Mouse (Mus musculus): ENCODE data around the gene Zcchc8.
"Not testable (repeated sequence)": the region's sequence is repeated elsewhere in the genome, so short reads cannot be mapped to it uniquely, and the experiment has no call there.

Gene Zcchc8

DNA sequence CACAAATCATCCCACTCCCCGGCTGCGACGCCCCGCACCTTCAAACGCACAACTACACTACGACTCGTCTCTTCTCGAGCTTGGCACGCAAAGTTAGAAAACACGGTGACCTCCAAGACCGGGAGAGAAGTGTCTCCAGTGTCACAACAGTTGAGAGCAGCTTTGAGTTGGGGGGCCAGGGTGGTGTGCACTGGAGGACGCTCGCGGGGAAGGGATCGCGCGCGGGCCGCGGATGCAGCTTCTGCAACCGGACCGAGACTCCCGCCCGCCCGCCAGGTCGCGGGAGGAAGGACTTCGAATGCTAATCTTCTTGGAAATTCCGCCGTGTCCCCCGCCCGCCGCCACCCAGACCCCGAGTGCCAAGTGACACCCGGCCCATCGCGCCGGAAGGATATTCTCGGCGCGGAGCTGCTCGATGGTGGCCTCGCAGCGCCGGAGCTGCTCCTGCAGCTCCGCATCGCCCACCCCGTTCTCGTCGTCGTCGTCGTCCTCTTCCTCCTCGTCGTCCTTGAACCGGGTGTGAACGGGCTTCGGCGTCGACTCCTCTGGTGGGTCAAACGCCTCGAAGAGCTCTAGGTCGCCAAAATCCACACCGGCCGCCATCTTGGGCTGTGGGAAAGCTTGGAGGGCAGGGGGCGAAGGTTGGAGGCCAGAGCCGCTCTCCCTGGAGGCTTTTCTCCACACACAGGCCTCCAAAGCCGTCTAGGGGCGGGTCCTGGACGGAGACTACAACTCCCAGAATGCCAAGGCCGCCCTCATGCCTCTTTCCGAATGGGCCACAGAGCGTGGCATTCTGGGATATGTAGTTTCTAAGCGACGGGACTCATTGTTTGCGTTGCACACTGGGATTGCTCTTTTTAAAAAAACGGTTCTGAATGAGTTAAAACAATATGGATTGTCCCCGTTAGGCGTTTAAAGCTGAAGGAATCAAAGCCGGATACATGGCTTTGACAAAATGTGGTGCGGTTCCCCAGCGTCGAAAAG is at the start of gene Zcchc8:
TSS of gene Zcchc8 (minus strand) at position 773 of the 984 bp plus-strand sequence.
- DNase-seq, result peak; percentile 93 to 96

DNA sequence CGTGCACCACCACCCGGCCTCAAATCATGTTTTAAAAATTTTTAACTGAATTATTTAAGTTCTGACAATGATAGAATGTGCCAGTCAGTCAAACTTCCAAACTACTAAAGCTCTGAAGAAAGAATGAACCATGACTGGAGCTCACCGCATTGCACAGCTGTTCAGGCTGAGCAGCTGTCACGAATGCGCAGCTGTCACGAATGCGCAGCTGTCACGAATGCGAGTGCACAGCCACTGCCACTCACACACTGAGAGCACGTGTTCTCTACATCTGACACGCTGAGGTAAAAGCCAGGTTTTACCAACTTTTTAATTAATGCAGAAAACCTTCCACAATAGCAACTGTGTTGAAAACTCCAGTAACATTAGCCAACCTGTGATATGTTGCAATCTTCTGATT is 45.6 kb upstream of the Zcchc8 start:
- not testable (repeated sequence) for DNase-seq

DNA sequence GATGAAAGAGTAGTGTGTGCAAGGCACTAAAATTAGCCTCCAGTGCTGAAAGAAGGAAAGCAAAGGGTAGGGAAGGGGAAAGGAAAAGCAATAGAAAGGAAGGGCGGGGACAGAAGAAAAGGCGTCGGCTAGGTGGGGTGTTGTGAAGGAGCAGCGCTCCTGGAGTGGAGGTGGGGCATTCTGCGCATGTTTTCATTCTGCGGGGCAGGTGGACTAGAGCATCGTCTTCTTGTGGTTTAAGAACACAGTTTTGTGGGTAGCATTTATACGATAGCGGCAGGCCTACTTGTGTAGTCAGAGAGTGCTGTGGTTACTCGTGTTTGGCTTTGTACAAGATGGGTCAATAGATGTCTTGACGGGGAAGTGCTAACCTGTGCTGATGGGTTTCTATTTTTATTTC is 44.6 kb upstream of the Zcchc8 start:
- no peak for DNase-seq

DNA sequence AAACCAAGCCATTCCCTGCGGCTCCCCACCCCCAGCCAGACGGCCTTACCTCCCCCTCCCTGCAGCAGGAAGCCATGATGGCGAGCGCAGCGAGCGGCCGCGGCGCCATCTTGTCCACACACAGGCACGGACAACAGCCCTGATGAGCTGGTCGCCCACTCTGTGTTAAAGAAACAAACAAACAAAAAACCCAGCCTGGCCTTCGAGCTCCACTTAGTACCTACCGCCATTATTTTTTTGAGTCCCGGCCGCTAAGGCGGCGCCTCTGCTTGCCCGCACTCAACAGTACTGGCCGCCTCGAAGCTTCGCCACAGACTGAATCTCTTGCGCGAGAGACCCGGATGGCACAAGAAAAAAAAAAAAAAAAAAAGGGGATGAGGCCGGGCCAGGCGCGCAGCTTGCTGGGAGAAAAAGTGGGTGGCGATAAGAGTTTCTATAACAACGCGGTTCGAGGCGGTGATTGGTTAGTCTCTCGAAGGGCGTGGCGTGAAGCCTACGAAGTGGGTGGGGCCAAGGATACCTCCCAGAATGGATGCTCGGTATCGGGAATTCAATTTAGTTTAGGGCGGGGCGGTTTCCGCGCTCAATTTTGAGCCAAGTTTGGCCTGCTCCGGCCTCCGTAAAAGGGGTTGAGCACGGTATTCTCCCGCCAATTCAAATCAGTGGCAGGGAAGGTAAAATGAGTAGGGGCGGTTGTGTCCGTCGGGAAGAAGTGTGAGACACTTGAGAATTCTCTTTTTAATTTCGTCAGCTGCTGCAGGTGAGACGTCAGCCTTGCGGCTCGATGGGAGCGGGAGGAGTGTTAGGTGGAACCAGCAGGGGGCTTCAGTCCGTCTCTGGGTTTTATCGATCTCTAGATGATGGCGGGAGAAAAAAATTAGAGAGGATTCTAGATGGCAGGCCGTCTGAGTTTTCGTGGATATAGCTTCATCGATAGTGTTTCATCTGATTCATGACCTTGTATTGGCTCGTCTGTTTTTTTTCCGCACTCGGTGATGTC is 28.5 kb upstream of the Zcchc8 start, which contains the start of the genes Rsrc2 and Kntc1:
TSS of gene Rsrc2 (minus strand) at position 350 of the 1,000 bp plus-strand sequence.
TSS of gene Kntc1 (plus strand) at position 652 of the 1,000 bp plus-strand sequence.
- peak; percentile 99 for DNase-seq

DNA sequence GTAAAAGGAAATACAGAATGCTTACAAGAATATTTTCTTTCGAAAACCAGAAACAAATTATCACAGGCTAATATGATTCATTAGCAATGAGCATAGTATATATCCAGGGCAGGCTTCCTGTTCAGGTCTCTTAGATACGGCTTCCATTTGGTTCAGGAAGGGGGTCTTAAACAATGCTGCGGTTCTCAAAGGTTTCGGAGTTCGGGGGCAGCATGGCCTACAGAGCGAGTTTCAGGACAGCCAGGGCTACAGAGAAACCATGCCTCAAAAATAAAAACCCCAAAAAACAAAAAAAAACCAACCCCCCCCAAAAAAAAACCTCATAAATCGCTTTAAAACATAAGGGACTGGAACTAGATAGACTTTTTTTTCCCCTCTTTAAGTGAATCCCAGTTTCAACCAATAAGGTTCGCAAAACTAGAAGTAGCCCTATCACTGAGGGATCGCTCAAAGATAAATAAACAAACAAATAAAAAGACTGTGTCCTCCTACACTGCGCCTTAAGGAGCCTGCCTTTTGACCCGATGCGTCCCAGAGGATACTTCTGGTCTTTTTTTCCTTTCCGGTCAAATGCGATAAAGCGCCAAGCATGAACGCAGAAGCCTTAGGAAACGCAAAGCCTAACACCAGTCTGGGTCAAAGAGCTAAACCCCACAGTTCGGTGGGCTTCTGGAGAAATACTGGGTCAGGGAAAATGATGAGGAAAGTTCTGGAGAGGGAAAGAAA is 27.6 kb upstream of the Zcchc8 start:
- no peak for DNase-seq

DNA sequence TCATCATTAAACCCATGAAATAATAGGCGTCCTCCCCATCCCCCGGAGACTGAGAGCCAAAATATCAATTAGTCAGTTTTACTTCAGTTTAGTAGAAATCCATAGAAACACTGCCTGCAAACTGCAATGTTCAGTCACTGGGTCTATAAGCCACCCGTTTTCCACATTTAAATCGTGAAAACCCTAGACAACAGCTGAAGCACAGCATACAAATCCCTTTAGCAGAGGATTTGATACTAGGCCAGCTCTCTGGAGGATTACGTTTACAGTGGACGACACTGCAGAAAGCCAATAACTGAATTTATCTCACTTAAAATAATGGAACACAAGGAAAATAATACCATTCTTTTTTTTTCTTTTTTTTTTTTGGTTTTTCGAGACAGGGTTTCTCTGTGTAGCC is 26.7 kb upstream of the Zcchc8 start:
- no peak for DNase-seq

DNA sequence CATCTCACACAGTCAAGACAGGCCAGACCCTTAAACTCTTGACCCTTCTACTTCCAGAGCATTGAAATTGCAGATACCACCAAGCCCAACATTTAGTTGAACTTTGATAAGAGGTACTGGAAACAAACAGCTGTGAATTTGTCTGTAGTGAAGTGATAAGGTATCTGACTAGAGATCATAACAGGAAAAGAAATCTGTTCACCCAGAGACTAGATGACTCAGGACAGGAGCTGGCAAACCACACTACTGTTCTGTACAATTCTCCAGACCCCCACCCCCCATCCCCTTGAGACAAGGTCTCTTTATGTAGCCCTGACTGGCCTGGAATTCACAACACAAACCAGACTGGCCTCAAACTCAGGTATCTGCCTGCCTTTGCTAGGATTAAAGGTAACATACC is 25.4 kb upstream of the Zcchc8 start:
- no peak for DNase-seq

DNA sequence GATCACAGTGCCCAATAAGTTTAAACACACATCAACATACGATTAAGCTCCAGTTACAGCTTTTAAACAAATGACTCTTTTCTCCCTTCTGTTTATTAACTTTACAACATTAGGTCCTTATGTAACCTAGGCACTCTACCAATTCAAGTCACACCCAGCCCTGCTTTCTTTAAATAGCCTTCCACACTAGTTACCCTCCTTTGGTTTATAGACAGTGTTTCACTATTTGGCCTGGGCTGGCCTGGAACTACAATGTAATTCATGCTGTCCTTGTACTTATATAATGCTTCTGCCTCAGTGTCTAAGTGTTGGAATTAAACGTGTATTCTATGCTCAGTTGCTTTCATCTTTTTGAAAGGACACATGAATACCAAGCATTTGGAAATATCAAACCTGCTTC is 23.5 kb upstream of the Zcchc8 start:
- DNase-seq, result no peak

DNA sequence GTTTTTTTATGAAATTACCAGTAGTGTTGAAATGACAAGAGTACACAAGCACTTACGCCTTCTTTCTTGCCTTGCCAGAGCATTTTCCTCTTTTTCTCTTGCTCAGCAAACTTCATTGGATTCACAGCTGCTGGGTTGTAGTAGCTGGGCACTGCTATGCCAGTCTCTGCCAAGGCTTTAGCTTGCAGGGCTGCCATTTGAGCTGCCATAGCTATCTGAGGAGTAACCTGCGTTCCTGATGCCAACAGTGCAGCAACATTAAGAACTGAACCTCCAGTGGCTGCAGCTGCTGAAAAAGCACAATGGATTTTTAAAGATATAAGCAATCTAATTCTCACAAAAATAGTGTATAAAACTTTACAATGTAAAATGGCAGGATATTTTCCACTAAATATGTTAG is 10.1 kb upstream of the Zcchc8 start:
- DNase-seq, result no peak

DNA sequence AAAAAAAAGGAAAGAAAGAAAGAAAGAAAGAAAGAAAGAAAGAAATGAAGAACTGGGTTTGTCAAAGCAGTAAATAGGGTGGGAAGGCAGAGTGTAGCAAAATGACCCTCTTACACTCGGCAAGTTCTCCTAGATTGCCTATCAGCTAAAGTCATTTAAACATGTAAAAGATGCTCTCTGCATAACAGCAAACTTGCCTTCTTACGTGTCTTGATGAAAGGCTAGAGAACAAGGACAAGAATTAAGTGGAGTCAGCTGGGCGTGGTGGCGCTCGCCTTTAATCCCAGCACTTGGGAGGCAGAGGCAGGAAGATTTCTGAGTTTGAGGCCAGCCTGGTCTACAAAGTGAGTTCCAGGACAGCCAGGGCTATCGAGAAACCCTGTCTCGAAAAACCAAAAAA is 2.9 kb upstream of the Zcchc8 start:
- DNase-seq, result not testable (repeated sequence)

DNA sequence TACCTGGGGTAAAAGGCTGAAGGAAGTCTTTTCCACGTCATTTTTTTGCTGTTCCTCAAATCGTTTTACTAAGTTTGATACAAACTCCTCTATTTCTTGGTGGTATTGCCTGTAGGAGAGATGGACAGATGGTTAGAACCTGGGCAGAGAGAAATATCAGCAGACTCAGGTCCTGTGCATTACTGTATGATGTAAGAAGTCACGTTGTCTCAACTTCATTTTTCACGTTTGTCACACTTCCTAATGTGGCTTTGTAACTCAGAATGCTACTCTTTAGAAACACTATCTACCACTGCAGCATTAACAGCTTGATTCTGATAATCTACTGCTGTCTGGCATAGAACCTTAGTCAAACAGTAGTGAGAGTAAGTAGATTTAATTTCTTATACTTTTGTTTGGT is 6.3 kb downstream of the Zcchc8 start:
- DNase-seq, result no peak

DNA sequence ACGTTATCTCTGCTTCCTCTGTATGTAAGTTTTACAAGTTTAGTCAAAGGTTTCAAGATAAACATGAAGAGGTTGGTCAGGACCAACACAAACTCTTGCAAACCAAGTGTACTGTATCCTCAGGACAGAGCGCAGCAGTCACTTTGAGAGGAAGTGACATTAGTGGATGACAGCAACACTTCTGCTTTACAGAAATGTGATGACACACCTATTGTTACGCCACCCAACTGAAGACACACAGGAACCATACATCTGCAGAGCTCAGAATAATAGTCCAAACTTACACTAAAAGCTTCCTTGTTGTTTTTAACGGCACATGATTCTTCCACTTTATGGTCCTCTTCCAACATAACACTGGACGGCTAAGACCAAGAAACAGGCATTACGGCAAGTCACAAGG is 7.1 kb downstream of the Zcchc8 start:
- DNase-seq, result no peak

DNA sequence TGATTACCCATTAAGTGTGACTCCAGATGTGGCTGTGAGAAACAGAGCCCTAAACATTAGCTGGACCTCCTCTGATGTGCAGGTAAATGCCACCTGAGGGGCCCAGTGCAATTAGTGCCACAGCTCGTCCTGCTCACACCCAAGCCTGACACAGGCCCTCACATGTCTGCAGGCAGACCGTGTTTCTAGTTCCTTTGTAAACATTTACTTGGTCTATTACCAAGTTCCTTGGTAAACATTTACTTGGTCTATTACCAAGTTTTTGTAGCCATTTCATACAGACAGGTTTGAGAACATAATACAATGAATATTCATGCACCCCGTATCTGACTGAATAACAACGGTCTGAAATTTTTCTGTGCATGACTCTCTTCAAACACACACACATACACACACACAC is 11.3 kb downstream of the Zcchc8 start:
- no peak for DNase-seq

DNA sequence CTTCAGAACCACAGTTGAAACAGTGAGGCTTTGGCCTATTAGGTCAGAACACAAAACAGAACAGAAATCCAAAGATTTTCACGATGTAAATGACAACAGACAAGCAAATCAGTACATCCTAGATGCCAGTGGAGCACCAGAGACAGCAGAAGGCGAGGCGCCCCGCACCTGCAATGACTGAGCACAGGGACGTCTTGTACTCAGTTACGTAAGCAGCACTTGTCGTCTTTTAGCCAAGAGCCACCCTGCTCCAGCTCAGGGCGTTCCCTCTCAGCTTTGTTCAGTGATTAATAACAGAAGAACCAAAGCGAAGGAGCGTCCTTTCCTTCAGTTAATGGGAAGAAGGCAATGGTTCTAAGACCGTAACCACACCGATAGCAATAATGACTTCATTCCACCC is 12.3 kb downstream of the Zcchc8 start:
- no peak for DNase-seq

DNA sequence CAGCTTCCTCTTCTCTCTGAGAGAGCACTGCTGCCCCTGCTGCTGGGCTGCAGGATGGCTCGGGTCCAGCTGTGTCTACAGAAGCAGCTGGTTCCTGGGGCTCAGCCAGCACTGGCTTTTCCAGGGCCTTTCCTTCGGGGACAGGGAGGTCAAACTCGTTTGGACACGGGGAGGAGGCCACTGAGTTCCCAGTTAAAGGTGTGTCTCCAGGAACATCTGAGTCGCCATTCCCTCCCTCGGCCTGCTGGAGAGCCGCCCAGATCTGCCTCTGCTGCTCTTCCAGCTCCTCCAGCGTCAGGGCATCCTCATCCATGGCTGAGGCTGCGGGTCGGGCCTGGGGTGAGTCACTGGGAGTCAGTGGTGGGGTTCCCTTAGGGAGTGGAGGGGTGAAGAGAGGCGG is 20.3 kb downstream of the Zcchc8 start:
- DNase-seq, result peak; percentile 71 to 80

DNA sequence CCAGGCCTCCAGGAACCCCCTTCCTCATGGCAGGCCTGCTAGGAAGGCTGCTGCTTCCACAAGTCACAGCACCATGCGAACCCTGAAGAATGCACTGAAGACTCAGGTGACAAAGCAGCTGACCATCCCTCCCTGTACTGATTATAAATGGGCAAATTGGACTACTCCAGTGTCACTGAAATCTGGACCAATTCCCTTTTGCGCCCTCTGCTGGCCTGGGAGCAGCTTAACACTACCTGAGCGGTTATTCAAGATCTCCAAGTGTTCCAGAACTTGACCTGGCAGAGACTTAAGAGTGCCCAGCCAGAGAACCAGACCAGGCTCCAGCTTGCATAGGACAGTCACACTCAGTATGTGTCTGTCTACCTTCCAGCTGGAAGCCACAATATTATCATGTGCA is 21.7 kb downstream of the Zcchc8 start:
- peak; percentile 84 to 85 for DNase-seq

DNA sequence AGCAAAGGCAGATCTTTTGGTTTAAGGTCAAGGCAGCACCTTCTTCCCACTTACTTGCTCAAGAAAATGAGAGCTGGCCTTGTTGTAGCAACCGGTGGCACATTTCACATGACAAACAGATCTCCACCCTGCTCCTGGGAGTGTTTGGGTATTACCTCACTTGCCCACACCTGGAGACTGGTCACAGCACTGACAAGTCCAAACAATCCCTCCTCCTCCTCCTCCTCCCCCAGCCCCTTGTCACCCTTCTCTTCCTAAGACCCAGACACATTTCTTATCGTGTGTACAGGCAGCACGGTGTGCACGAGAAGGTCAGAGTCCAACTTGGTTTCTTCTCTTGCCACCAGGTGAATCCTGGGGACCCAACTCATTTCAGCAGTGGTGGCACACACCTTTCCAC is 23.9 kb downstream of the Zcchc8 start:
- no peak for DNase-seq

DNA sequence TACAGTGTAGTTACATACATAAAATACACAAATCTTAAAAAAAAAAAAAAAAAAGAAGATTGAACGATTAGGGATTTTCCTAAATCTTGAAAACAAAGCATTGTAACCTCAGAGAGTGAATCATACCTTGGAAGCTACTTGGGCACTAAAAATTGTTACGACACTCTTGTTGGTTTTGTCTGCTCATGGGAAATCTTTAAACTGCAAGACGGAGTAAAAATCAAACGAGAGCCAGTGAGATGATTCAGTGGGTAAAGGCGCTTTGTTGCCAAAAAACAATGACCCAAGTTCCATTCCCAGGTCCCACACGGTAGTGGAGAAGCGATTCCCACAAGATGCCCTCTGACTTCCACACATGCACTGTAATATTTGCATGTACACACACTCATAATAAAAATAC is 24.7 kb downstream of the Zcchc8 start:
- no peak for DNase-seq

DNA sequence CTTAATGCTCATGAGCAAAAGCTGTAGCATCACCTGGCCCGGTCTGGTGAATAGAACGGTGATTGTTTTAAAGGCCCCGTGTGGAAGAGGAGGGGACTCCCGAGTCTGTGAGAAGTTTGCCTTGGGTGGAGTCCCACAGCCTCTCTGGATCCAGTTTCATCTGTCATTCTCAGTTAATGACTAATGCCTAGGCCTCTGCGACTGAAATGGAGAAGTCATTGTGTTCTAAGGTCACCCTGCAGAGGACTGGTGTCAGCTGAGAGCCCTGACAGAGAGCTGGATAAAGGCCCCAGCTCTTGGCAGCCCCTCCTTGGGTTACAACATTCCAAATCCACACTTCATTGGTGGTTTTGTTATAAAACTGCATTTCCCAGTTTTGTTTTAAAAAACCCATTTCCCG is 26.4 kb downstream of the Zcchc8 start:
- peak; percentile 20 to 26 for DNase-seq

DNA sequence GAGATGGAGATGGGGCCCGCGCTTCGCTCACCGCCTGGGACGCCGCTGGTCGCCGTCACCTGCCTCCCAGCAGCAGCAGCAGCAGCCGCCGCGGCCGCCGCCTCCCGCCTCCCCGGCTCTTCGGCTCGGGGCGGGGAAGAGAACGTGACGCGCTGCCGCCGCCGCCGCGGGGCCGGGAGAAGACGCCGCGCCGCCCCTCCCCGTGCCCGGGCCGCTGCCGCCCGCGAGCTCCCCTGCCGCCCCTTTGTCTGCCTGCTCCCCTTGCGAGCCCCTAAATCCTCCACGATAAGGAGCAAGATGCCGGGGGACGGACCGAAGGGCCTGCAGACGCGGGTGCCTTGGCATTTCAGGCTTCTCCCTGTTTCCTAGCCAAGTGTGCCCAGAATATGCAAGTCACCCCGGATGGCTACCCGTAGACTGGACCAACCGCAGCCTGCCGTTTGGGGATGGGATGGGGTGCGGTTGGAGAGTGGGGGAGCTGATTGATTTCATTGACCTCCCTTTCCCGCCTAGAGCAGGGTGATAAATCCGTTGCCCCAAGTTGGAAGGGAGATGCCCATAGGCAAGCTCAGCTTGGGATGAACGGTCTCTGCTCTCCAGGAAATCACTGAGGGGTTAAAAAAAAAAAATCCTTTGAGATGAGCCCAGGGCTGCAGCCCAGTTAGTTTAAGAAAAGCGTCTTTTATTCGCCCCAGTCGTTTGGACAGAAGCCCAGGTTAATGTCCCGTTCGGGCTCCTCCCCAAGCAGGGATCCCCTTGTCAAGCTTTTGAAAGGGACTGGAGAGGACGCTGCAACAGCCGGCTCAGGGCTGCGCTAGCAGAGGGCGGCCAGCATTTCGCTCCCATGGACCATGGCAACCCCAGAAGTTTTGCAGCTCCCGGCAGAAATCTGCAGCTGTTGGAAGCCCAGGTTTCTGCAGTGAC is 36.4 kb downstream of the Zcchc8 start, which contains the start of gene Clip1:
TSS of gene Clip1 (minus strand) at position 398 of the 924 bp plus-strand sequence.
- DNase-seq, result peak; percentile 75 to 83
